Mouse (Mus musculus): ENCODE measurements around the gene Zdhhc14.
A peak's percentile ranks its signal among the peaks of the same experiment; 100 is the strongest.

DNA sequence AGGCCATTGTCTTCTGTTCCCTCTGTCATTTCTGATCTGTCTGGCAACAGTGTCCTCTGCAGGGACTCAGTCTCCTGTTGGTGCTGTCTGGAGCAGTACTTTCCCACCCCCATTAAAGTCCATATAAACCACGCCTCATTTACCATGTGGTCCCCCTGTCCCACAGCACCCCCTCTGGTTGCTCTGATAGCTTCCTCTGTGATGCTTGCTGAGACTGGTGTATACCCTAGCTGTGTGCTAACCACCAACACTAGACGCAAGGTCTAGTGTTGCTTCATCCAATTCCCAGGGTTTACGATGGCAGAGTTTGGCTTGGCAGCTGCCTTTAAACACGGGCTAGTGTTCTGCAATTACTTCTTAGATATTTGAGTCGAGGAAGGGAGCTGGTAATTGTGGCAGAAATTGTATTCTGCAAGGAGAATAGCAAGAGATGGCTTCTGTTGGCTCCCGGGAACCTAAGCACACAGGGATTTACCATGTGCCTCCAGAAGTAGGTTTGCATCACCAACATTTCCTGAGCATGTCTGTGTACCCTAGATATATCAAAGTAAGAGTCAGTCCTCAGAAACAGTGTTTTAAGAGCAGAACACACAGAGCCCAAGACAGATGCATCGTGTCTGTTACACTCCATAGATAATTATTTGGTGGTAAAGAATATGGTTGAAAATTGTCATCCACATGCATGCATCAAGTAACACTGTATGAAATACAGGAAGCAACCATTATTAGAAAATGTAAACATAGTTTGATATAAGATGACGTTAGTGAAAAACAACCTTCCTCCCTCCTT is 198.6 kb downstream of the Zdhhc14 start:
- TF ChIP-seq CTCF (IDR thresholded peaks at IDR 0.05; ENCODE audit: low read depth) (peak; percentile 42), EP300 (optimal IDR thresholded peaks at IDR 0.05) (no peak)
